Mouse (Mus musculus) spleen, adult 12 weeks (tissue): ENCODE measurements around the gene Rbfox1.

ENCODE experiments used
- DNase-seq: peaks from one replicate; pipeline ENCODE4 v3.0.0; 2022; ENCODE audit warnings: low spot score

Rbfox1 gene

GRCm38 (mm10) chr16:6350256-6350655 lies 465.1 kb downstream of the Rbfox1 start:
- DNase-seq, result no peak

GRCm38 (mm10) chr16:6353191-6353590 lies 468.0 kb downstream of the Rbfox1 start:
- no peak for DNase-seq

DNA sequence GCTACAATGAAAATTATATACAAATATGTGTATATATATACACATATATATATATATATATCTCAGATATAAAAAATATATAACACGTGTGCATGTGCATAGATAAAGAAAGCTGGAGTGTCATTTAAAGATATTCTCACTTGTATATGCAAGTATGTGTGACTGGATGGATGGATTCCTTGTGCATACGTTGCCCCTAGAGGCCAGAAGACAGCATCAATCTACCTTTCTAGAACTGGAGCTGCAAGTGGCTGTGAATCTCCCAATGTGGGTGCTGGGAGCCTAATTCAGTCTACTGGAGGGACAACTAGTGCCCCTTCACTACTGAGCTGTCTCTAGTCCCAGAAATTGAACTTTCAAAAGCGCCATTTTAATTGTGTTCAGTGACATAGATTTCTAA lies 471.8 kb downstream of the Rbfox1 start:
- DNase-seq, result no peak

- DNase-seq, result no peak
These were observed 480.6 kb downstream of the Rbfox1 start for GRCm38 (mm10) chr16:6365793-6366192.

GRCm38 (mm10) chr16:6366649-6367048 lies 481.5 kb downstream of the Rbfox1 start:
- no peak for DNase-seq

- no peak for DNase-seq
These were observed 495.8 kb downstream of the Rbfox1 start for GRCm38 (mm10) chr16:6380924-6381323.

DNA sequence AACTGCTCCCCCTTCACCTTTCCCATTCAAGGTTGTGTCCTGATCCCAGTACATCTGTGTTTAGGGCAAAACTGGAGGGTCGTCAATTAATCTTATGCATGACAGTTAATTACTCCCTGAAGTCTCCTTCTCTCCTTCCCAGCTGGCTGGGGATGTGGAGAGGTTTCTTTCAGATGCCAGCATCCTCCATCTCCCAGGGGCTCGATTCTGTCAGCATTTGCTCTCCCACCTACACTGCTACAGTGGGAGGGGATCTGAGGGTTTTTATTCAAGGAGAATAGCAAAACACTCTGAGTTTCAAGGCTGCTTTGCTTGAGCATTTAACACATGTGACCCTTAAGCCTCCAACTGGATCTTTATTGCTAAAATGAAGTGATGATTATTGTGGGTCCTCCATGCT lies 496.4 kb downstream of the Rbfox1 start:
- no peak for DNase-seq

GRCm38 (mm10) chr16:6382712-6383111 lies 497.6 kb downstream of the Rbfox1 start:
- no peak for DNase-seq

DNA sequence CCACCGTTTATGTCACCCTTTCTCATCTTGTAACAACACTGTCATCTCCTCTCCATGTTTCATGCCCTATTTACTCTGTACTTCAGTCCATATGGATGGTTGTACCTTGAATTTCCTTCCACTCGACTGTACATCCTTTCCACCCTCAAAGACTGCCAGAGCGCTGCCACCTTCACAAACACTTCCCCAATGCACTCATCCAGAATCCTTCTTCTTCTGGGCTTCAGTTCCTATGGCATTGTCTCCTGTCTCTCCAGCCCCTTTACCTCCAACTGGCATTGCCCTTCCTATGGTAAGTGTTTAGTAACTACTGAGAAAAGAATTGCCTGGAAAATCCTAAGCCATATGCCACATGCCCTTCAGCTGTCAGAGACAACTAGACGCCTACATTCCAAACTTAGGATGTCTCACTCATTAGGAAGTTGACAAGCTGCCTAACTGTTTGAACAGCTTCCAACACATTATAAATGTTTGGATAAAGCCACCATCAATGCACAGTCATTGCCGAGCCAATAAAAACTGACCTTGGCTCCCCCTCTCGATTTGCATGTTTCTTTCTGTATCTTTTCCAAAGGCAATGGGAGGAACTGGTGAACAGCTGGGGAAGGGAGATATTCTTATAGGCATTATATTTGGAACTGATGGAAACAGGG lies 505.2 kb downstream of the Rbfox1 start:
- no peak for DNase-seq

- no peak for DNase-seq
These were observed 511.7 kb downstream of the Rbfox1 start for GRCm38 (mm10) chr16:6396676-6397409.

DNA sequence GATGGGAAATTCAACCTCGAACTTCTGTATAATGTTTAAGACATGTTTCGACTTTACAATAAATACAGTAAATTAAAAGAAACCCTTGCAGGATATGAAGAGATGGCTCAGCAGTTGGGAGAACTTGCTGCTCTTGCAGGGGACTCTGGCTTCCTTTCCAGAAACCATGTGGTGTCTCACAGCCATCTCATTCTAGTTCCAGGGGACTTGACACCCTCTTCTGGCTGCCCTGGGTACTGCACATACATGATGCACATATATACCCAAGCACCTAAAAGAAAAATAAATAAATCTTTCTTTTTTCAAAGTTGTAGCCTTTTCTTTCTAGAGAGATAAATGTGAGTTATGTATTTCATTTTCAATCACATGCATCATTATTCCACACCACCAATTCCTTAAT lies 512.5 kb downstream of the Rbfox1 start:
- DNase-seq, result no peak

GRCm38 (mm10) chr16:6402816-6403215 lies 517.7 kb downstream of the Rbfox1 start:
- no peak for DNase-seq

- DNase-seq, result no peak
These were observed 529.7 kb downstream of the Rbfox1 start for GRCm38 (mm10) chr16:6414846-6415245.

DNA sequence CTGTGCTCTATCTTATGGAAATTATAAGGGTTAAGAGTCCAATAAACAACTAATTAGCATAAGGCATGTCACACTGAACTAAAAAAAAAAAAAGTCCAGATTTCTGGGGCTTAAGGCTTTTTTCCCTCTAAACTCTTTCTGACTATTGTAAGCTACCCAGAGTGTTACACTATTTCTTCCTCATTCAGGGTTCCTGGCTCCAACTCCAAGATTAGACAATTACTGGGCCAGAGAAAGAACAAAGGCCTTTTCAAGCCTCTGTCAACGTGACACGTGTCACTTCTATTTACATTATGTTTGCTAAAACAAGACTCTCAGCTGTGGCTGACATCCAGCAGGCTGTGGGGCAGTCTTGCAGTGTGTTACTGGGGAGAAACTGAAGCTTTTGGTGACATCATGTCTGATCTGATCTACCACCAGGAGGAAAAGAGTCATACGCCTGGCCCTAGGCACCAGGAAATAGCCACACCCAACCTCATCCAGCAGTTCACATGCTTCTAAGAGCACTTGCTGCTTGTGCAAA lies 536.5 kb downstream of the Rbfox1 start:
- DNase-seq, result no peak

- DNase-seq, result no peak
These were observed 538.8 kb downstream of the Rbfox1 start for GRCm38 (mm10) chr16:6423878-6424409.

GRCm38 (mm10) chr16:6424738-6425137 lies 539.6 kb downstream of the Rbfox1 start:
- no peak for DNase-seq

DNA sequence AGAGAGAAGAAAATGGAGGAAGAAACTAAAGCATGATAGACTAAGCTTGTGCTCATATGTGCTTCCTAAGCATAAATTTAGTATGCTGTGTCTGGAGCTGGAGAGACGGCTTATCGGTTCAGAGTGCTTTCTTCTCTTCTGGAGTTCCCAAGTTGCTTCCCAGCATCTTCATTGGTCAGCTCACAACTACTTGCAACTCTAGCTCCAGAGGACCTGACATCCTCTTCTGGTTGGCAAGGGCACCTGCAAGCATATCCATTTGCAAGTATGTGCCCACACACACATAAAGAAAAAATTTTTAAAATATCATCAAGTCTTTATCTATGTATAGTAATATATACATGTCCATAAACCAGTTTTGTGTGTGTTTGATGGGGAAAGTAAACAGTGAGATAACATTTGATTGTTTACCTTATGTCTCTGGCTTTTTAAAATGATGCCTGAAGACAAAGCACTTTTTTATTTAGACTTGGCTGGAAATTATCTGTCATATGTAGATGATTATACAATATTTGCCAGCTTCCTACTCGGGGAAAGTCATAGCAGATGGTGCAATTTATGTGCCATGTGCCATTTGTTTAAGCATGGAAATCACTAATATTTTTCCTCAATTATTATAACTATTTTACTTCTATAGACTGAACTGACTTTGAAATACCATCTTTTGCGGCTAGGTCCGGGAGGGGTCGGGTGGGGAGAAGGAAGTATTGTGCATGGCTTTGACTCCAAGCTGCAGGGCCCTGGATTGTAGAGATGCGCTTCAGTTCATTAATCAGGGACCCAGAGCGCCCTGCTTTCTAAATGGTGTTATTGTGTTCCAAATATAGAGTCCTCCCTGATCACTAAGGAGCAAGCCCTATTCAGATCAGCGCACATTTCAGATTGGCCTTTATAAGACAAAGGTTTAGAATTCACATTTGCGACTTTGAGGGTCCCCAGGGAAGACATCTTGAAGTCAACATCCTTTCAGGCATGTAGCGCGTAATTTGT lies 542.4 kb downstream of the Rbfox1 start:
- DNase-seq, result no peak

- DNase-seq, result no peak
These were observed 545.8 kb downstream of the Rbfox1 start for GRCm38 (mm10) chr16:6430981-6431380.

DNA sequence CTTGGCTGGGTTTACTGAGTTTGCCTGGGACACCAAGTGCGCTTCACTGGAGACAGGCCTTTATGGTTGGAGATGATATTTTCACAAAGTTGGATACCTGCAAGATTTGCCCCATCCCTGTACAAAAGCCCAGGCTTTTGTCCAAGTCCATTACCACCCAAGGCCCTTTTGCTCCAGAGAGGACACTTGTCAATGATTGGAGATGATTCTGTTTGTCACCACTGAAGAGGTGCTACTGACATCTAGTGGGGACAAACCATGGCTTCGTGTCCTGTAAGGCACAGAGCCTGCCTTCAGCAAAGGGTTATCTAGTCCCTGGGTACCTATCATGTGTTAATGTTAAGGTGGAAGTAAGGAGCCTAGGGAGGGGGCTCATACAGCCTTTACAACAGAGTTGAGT lies 551.3 kb downstream of the Rbfox1 start:
- no peak for DNase-seq

- no peak for DNase-seq
These were observed 563.1 kb downstream of the Rbfox1 start for GRCm38 (mm10) chr16:6448250-6448649.

- no peak for DNase-seq
These were observed 570.2 kb downstream of the Rbfox1 start for GRCm38 (mm10) chr16:6455349-6455748.

GRCm38 (mm10) chr16:6479094-6479590 lies 594.0 kb downstream of the Rbfox1 start:
- DNase-seq, result no peak
